Mouse (Mus musculus) forebrain, embryonic 16.5 days (tissue): ENCODE measurements at regions not wholly inside any gene's neighbourhood (a gene's known extent, or its start where the extent isn't known, plus 50 kb on each side); places are given as distances from the start of the nearest gene placed in this dataset.

ENCODE experiments used
- ATAC-seq: fragments of 200-750 bp; cut with Nextera tagmentation; 2 replicates; pipeline ENCODE4 v1.8.0; 2017; ENCODE audit warnings: mild to moderate bottlenecking, moderate library complexity
- H3K27ac ChIP-seq: fragments of 300-500 bp; sonication (generic); 2 replicates; pipeline ENCODE4 v1.5.1; 2014; ENCODE audit warnings: low read length, control low read depth
- H3K27me3 ChIP-seq: fragments of 300-500 bp; sonication (generic); replicated peaks from 2 replicates; pipeline ENCODE4 v1.6.1; 2014; ENCODE audit warnings: low read length; ENCODE audit not compliant: control insufficient read depth, insufficient read depth
- H3K36me3 ChIP-seq: fragments of 300-500 bp; sonication (generic); 2 replicates; pipeline ENCODE4 v1.6.1; 2014; ENCODE audit not compliant: control insufficient read depth, insufficient read depth
- H3K4me1 ChIP-seq: fragments of 300-500 bp; sonication (generic); replicated peaks from 2 replicates; pipeline ENCODE4 v1.6.1; 2014; ENCODE audit warnings: low read length; ENCODE audit not compliant: control insufficient read depth, insufficient read depth
- H3K4me2 ChIP-seq: fragments of 300-500 bp; sonication (generic); 2 replicates; pipeline ENCODE4 v1.6.1; 2014; ENCODE audit warnings: mild to moderate bottlenecking, low read length, control low read depth
- H3K4me3 ChIP-seq: fragments of 300-500 bp; sonication (generic); replicated peaks from 2 replicates; pipeline ENCODE4 v1.5.1; 2014; ENCODE audit warnings: mild to moderate bottlenecking, low read length, control low read depth
- H3K9ac ChIP-seq: fragments of 300-500 bp; sonication (generic); replicated peaks from 2 replicates; pipeline ENCODE4 v1.6.1; 2014; ENCODE audit warnings: low read depth, low read length, control low read depth
- H3K9me3 ChIP-seq: fragments of 300-500 bp; sonication (generic); 2 replicates; pipeline ENCODE4 v1.6.1; 2016; ENCODE audit warnings: low read length; ENCODE audit not compliant: control insufficient read depth
- whole genome bisulfite sequencing: fragments of 180-500 bp; shearing (Covaris S2); extraction: QIAGEN DNeasy Blood & Tissue Kit; methylation state at CpG from one replicate; pipeline ENCODE4 v1.1.7; 2014; 5-methylcytosine and 5-hydroxymethylcytosine counted together

- WGBS, result 94% methylated on average over 7 of the region's 7 CpGs
- H3K36me3 ChIP-seq, result no peaks in the 10 kb centered on the region
- no peak overlapping the region for H3K27ac ChIP-seq
- H3K9me3 ChIP-seq, result no peaks in the 10 kb centered on the region; the same call in 1 of the 2 replicates
- no peak overlapping the region for H3K9ac ChIP-seq
- H3K4me3 ChIP-seq, result no peak overlapping the region
- ATAC-seq, result no peak
- peaks cover 9% of the 10 kb centered on the region for H3K4me1 ChIP-seq
- H3K4me2 ChIP-seq, result no peak overlapping the region
- no peaks in the 10 kb centered on the region for H3K27me3 ChIP-seq
These were observed 82.8 kb upstream of the Vrk1 start for GRCm38 (mm10) chr12:105927210-105927609.

- Histone ChIP-seq H3K27ac (0 out of 2 replicates have a peak overlapping the region, but pooled peaks have one; percentile 12), H3K9ac (peak overlapping the region; percentile 32), H3K4me3 (no peak overlapping the region), H3K9me3 (peaks cover 3% of the 10 kb centered on the region; the same call in 1 of the 2 replicates), H3K4me1 (peaks cover 9% of the 10 kb centered on the region), H3K27me3 (no peaks in the 10 kb centered on the region), H3K4me2 (no peak overlapping the region), H3K36me3 (no peaks in the 10 kb centered on the region)
- no peak for ATAC-seq
- 7% methylated on average over 12 of the region's 12 CpGs for WGBS
These were observed 80.5 kb upstream of the Vrk1 start for GRCm38 (mm10) chr12:105929456-105929921.

- H3K36me3 ChIP-seq, result no peaks in the 10 kb centered on the region
- H3K27ac ChIP-seq, result peak overlapping the region; percentile 46; the same call in 1 of the 2 replicates
- H3K9ac ChIP-seq, result peak overlapping the region; percentile 20; the same call in 1 of the 2 replicates
- peaks cover 16% of the 10 kb centered on the region for H3K4me1 ChIP-seq
- H3K4me2 ChIP-seq, result peak overlapping the region; percentile 36
- peak overlapping the region; percentile 6 for H3K4me3 ChIP-seq
- peaks cover 3% of the 10 kb centered on the region; the same call in 1 of the 2 replicates for H3K9me3 ChIP-seq
- peak; percentile 70 for ATAC-seq
- WGBS, result 5% methylated on average over 20 of the region's 22 CpGs
- H3K27me3 ChIP-seq, result no peaks in the 10 kb centered on the region
These were observed 74.6 kb upstream of the Vrk1 start for GRCm38 (mm10) chr12:105935441-105935880.

- peak overlapping the region; percentile 22; the same call in 1 of the 2 replicates for H3K27ac ChIP-seq
- H3K9me3 ChIP-seq, result peaks cover 3% of the 10 kb centered on the region; the same call in 1 of the 2 replicates
- no peaks in the 10 kb centered on the region for H3K27me3 ChIP-seq
- H3K36me3 ChIP-seq, result no peaks in the 10 kb centered on the region
- no peak overlapping the region for H3K4me2 ChIP-seq
- peak; percentile 56; the same call in 1 of the 2 replicates for ATAC-seq
- 85% methylated on average over 18 of the region's 18 CpGs for WGBS
- H3K4me1 ChIP-seq, result peaks cover 16% of the 10 kb centered on the region
- H3K9ac ChIP-seq, result no peak overlapping the region
- no peak overlapping the region for H3K4me3 ChIP-seq
These were observed 73.1 kb upstream of the Vrk1 start for GRCm38 (mm10) chr12:105936812-105937530.

- no peak overlapping the region for H3K27ac ChIP-seq
- H3K9ac ChIP-seq, result no peak overlapping the region
- 84% methylated on average over 20 of the region's 20 CpGs for WGBS
- no peaks in the 10 kb centered on the region for H3K36me3 ChIP-seq
- no peaks in the 10 kb centered on the region for H3K9me3 ChIP-seq
- H3K27me3 ChIP-seq, result no peaks in the 10 kb centered on the region
- H3K4me3 ChIP-seq, result no peak overlapping the region
- H3K4me2 ChIP-seq, result no peak overlapping the region
- 0 out of 2 replicates have a peak, but pooled peaks cover 3% of the 10 kb centered on the region for H3K4me1 ChIP-seq
- no peak for ATAC-seq
These were observed 67.6 kb upstream of the Vrk1 start for GRCm38 (mm10) chr12:105942136-105943076.

- ATAC-seq, result no peak
- 0 out of 2 replicates have a peak, but pooled peaks cover 2% of the 10 kb centered on the region for H3K4me1 ChIP-seq
- H3K36me3 ChIP-seq, result no peaks in the 10 kb centered on the region
- no peaks in the 10 kb centered on the region for H3K9me3 ChIP-seq
- H3K27ac ChIP-seq, result no peak overlapping the region
- no peak overlapping the region for H3K4me2 ChIP-seq
- 91% methylated on average over 8 of the region's 8 CpGs for WGBS
- H3K4me3 ChIP-seq, result no peak overlapping the region
- no peak overlapping the region for H3K9ac ChIP-seq
- no peaks in the 10 kb centered on the region for H3K27me3 ChIP-seq
These were observed 67.0 kb upstream of the Vrk1 start for GRCm38 (mm10) chr12:105943077-105943433.

- 47% methylated on average over 5 of the region's 5 CpGs for whole genome bisulfite sequencing
These were observed 62.7 kb upstream of the Vrk1 start for GRCm38 (mm10) chr12:105947332-105947731.

GRCm38 (mm10) chr12:105948322-105948721 is 61.7 kb upstream of the Vrk1 start:
- Histone ChIP-seq H3K9me3 (no peaks in the 10 kb centered on the region), H3K36me3 (no peaks in the 10 kb centered on the region), H3K4me3 (no peak overlapping the region), H3K27me3 (no peaks in the 10 kb centered on the region), H3K4me2 (no peak overlapping the region), H3K9ac (no peak overlapping the region), H3K27ac (no peak overlapping the region), H3K4me1 (no peaks in the 10 kb centered on the region)
- 72% methylated on average over 2 of the region's 2 CpGs for WGBS
- no peak for ATAC-seq

More at GRCm38 (mm10) chr12:105947332-105947731, 62.7 kb upstream of the Vrk1 start:
- Histone ChIP-seq H3K27ac (no peak overlapping the region), H3K9me3 (no peaks in the 10 kb centered on the region), H3K4me2 (no peak overlapping the region), H3K36me3 (no peaks in the 10 kb centered on the region), H3K9ac (no peak overlapping the region), H3K4me1 (no peaks in the 10 kb centered on the region), H3K4me3 (no peak overlapping the region), H3K27me3 (no peaks in the 10 kb centered on the region)
- ATAC-seq, result no peak

- WGBS, result 8% methylated on average over 1 of the region's 1 CpGs
These were observed 54.2 kb upstream of the Vrk1 start for GRCm38 (mm10) chr12:105955764-105956290.

More at GRCm38 (mm10) chr12:105955764-105956290, 54.2 kb upstream of the Vrk1 start:
- peaks cover 44% of the 10 kb centered on the region for H3K4me1 ChIP-seq
- H3K4me3 ChIP-seq, result no peak overlapping the region
- peak overlapping the region; percentile 52 for H3K27ac ChIP-seq
- no peaks in the 10 kb centered on the region for H3K9me3 ChIP-seq
- no peaks in the 10 kb centered on the region for H3K27me3 ChIP-seq
- H3K4me2 ChIP-seq, result no peak overlapping the region
- ATAC-seq, result peak; percentile 52
- no peaks in the 10 kb centered on the region for H3K36me3 ChIP-seq
- H3K9ac ChIP-seq, result peak overlapping the region; percentile 19
